Mouse (Mus musculus) liver, adult 2 months (tissue): ENCODE data around the gene Psme3.

ENCODE experiments used
- CTCF ChIP-seq: fragments of 200-500 bp; IDR thresholded peaks from 2 replicates; pipeline ENCODE4 v1.5.1; 2011; ENCODE audit warnings: low read depth, low read length, control low read depth
- POLR2A ChIP-seq: fragments of 200-500 bp; IDR thresholded peaks from 2 replicates; pipeline ENCODE4 v1.6.1; 2011; ENCODE audit warnings: low read length, control low read depth; ENCODE audit not compliant: insufficient read depth; ENCODE audit errors: extremely low read depth

DNA sequence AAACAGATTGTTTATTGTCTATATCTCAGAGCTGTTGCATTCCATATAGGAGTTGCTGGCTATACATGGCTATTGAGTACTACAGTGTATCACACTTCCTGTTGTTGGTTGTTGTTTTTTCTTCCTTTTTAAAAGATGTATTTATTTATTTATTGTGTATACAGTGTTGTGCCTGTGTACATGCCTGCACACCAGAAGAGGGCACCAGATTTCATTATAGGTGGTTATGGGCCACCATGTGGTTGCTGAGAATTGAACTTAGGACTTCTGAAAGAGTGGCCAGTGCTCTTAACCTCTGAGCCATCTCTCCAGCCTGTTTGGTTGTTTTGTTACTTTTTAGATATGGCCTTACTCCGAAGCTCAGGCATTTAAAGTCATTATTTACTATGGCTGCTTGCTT, 1.4 kb upstream of the Psme3 start:
- TF ChIP-seq POLR2A (no peak), CTCF (no peak)
